Mouse (Mus musculus) stomach, postnatal 0 days (tissue): ENCODE measurements around the gene Slfnl1. TPM values are rescaled to one million over a fixed set of nuclear protein-coding genes. Genes with fewer than 3 reads are reported as not detected.

Experiments used
- ATAC-seq: fragments of 200-750 bp; cut with Nextera tagmentation; 2 replicates; pipeline ENCODE4 v1.8.0; 2017; ENCODE audit not compliant: low FRiP score, low TSS enrichment
- DNase-seq: peaks from one replicate; pipeline ENCODE4 v3.0.0-alpha.2; 2016; ENCODE audit warnings: low spot score
- H3K27ac ChIP-seq: fragments of 300-500 bp; sonication (generic); replicated peaks from 2 replicates; pipeline ENCODE4 v1.5.1; 2014; ENCODE audit warnings: mild to moderate bottlenecking, control low read depth
- H3K27me3 ChIP-seq: fragments of 300-500 bp; sonication (generic); 2 replicates; pipeline ENCODE4 v1.6.1; 2014; ENCODE audit warnings: low read length; ENCODE audit not compliant: control insufficient read depth, insufficient read depth
- H3K36me3 ChIP-seq: fragments of 300-500 bp; sonication (generic); 2 replicates; pipeline ENCODE4 v1.6.1; 2014; ENCODE audit warnings: low read length, mixed read lengths; ENCODE audit not compliant: control insufficient read depth, insufficient read depth
- H3K4me1 ChIP-seq: fragments of 300-500 bp; sonication (generic); replicated peaks from 2 replicates; pipeline ENCODE4 v1.6.1; 2014; ENCODE audit warnings: antibody characterized with exemption; ENCODE audit not compliant: control insufficient read depth, insufficient read depth
- H3K4me2 ChIP-seq: fragments of 300-500 bp; sonication (generic); replicated peaks from 2 replicates; pipeline ENCODE4 v1.6.1; 2014; ENCODE audit warnings: low read depth, mild to moderate bottlenecking, control low read depth, moderate library complexity
- H3K4me3 ChIP-seq: fragments of 300-500 bp; sonication (generic); 2 replicates; pipeline ENCODE4 v1.5.1; 2014; ENCODE audit warnings: low read depth, low read length, control low read depth
- H3K9ac ChIP-seq: fragments of 300-500 bp; sonication (generic); 2 replicates; pipeline ENCODE4 v1.6.1; 2014; ENCODE audit warnings: mild to moderate bottlenecking, low read length, control low read depth, mixed read lengths
- H3K9me3 ChIP-seq: fragments of 300-500 bp; sonication (generic); 2 replicates; pipeline ENCODE4 v1.6.1; 2016; ENCODE audit warnings: low read length; ENCODE audit not compliant: control insufficient read depth
- CTCF ChIP-seq: IDR thresholded peaks from 2 replicates; pipeline ENCODE4 v1.5.1; 2016; ENCODE audit warnings: antibody characterized with exemption, low read depth, mild to moderate bottlenecking, moderate library complexity
- EP300 ChIP-seq: optimal IDR thresholded peaks from 2 replicates; pipeline ENCODE3; 2016; ENCODE audit warnings: antibody characterized with exemption
- WGBS: fragments of 180-500 bp; shearing (Covaris S2); extraction: QIAGEN DNeasy Blood & Tissue Kit; methylation state at CpG from one replicate; pipeline ENCODE4 v1.1.7; 2014; 5-methylcytosine and 5-hydroxymethylcytosine counted together
- polyA plus RNA-seq: library from polyadenylated mRNA; unstranded; fragments of >200 nt; fragmentation: Nextera tagmentation; extraction: Ambion mirVana; gene quantifications from 2 replicates; pipeline ENCODE4 v1.2.1, GENCODE M21; 2015

Gene Slfnl1
- 0.07 TPM in 1 of 2 replicates, not detected in the other for polyA plus RNA-seq

DNA sequence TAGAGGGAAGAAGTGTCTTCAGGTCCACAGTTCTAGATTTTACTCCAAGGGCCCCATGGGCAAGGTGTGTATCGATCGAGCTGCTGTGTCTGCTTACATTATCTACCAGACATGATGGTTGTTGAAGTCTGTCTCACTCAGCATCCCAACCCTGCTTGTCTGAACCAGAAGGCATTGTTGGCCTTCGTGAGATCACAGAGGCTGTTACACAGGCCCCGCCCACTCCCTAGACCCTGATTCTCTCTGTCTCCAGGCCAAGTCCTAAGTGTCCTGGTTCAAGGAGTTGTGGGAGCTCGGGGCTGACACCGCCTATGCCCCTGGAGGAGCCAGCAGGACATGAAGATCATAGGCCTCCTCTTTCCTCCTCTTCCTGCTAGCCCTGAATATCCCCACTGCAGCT, at the start of gene Slfnl1:
Slfnl1 (plus strand) TSS at position 246 of the 400 bp plus-strand sequence.
- H3K9ac ChIP-seq = no peak within 1 kb of the TSS
- peaks cover 17% of the 10 kb centered on the region for H3K36me3 ChIP-seq
- no peak within 1 kb of the TSS for H3K27ac ChIP-seq
- ATAC-seq (no peak), DNase-seq (no peak)
- TF ChIP-seq EP300 = no peak
- TF ChIP-seq CTCF = no peak
- no peaks in the 10 kb centered on the region for H3K9me3 ChIP-seq
- 78% methylated on average over 6 of the region's 6 CpGs for WGBS
- no peaks in the 10 kb centered on the region for H3K4me1 ChIP-seq
- no peak within 1 kb of the TSS for H3K4me2 ChIP-seq
- no peaks in the 10 kb centered on the region for H3K27me3 ChIP-seq
- H3K4me3 ChIP-seq = no peak within 1 kb of the TSS

DNA sequence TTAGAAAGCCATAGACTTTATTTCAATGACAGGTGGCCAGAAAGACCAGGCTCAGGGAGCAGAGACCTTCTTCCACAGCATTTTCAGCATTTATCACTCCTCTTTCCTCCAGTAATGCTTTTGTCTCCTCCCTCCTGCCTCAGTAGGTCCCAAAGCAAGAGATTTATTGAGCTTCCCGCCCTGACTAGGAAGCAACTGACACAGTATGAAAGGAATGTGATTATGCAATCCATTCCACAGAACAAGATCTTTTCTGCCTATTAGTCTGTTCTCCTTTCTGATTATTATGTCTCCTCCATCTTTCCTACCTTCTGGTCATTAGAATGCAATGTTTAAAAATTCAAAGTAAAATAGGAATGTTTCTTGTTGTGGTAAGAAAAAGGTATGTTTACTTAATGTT, 44.3 kb upstream of the Slfnl1 start:
- no peak overlapping the region for H3K27ac ChIP-seq
- 13% methylated on average over 1 of the region's 1 CpGs for WGBS

DNA sequence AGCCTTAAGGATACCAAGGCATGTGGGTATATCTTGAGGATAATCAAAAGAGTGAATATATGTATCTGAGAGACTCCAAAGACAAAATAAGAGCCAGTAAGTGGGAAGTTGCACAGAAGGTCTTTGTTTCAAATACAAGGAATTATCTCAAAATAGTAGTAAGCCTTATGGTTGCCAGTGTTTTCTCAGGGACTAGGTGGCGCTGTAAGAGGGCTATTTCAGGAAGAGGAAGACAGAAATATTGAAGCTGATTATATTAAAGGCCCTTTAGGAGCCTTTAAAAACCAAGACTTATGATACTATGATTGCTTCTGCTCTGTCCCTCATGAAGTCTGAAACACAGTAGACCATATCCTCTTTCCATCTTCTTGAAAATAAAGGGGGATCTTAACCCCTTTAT, 25.1 kb upstream of the Slfnl1 start:
- peak; percentile 54 for TF ChIP-seq CTCF
- TF ChIP-seq EP300 = no peak
- Histone ChIP-seq H3K9ac (no peak overlapping the region), H3K4me3 (no peak overlapping the region), H3K27ac (no peak overlapping the region), H3K4me1 (no peaks in the 10 kb centered on the region), H3K36me3 (no peaks in the 10 kb centered on the region), H3K9me3 (no peaks in the 10 kb centered on the region), H3K4me2 (no peak overlapping the region), H3K27me3 (no peaks in the 10 kb centered on the region)
- ATAC-seq (no peak), DNase-seq (no peak)
- 87% methylated on average over 1 of the region's 1 CpGs for whole genome bisulfite sequencing

More for the DNA sequence above, 44.3 kb upstream of the Slfnl1 start:
- no peak for ATAC-seq
- no peak overlapping the region for H3K9ac ChIP-seq
- H3K9me3 ChIP-seq = no peaks in the 10 kb centered on the region
- no peak for TF ChIP-seq CTCF
- TF ChIP-seq EP300 = no peak
- no peak overlapping the region for H3K4me3 ChIP-seq
- DNase-seq = no peak
- H3K27me3 ChIP-seq = no peaks in the 10 kb centered on the region
- no peaks in the 10 kb centered on the region for H3K4me1 ChIP-seq
- peaks cover 3% of the 10 kb centered on the region; the same call in 1 of the 2 replicates for H3K36me3 ChIP-seq
- H3K4me2 ChIP-seq = no peak overlapping the region

DNA sequence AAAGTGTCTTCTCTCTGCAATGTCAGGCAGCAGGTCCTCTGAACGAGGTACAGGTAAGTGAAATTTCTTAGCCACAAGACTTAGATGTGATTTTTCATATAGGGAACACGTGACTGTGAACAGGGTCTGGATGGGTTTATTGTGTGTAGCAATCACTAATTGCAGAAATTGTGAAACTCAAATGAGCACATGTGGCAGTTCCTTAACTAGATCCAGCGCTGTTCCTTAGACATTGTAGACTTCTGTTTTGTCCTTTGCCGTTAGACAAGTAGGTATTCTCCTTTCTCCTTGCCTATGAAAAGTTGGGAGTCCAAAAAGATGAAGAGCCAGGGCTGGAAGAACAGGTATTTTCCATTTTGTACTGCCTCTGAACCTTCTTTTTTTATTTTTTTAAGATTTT, 20.8 kb upstream of the Slfnl1 start:
- Histone ChIP-seq H3K9me3 (no peaks in the 10 kb centered on the region), H3K4me1 (no peaks in the 10 kb centered on the region), H3K4me3 (no peak overlapping the region), H3K36me3 (no peaks in the 10 kb centered on the region; the same call in 1 of the 2 replicates), H3K4me2 (no peak overlapping the region), H3K27me3 (no peaks in the 10 kb centered on the region), H3K9ac (no peak overlapping the region), H3K27ac (no peak overlapping the region)
- no peak for DNase-seq
- no peak for TF ChIP-seq CTCF
- TF ChIP-seq EP300 = no peak
- ATAC-seq = no peak
- WGBS = 94% methylated on average over 4 of the region's 4 CpGs

DNA sequence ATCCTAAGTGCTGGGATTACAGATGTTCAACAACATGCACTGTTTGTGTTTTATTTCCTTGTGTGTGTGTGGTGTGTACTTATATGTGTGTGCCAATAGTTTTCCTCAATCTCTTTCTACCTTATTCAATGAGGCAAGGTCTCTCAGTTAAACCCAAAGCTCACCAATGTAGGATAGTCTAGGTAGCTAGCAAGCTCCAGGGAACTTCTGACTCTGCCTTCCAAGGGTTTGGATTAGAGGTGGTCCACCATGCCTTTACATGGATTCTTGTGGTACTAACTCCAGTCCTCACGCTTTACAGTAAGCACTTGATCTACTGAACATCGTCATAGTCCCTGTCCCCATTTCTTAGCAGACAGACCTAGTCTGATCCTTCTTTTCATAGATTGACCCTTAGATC, 17.7 kb upstream of the Slfnl1 start:
- Histone ChIP-seq H3K4me2 (no peak overlapping the region), H3K4me3 (no peak overlapping the region), H3K27ac (no peak overlapping the region), H3K27me3 (no peaks in the 10 kb centered on the region), H3K9me3 (no peaks in the 10 kb centered on the region), H3K9ac (no peak overlapping the region), H3K4me1 (no peaks in the 10 kb centered on the region), H3K36me3 (peaks cover 9% of the 10 kb centered on the region)
- ATAC-seq (no peak), DNase-seq (no peak)
- 95% methylated on average over 2 of the region's 2 CpGs for WGBS
- TF ChIP-seq EP300 (no peak), CTCF (no peak)

DNA sequence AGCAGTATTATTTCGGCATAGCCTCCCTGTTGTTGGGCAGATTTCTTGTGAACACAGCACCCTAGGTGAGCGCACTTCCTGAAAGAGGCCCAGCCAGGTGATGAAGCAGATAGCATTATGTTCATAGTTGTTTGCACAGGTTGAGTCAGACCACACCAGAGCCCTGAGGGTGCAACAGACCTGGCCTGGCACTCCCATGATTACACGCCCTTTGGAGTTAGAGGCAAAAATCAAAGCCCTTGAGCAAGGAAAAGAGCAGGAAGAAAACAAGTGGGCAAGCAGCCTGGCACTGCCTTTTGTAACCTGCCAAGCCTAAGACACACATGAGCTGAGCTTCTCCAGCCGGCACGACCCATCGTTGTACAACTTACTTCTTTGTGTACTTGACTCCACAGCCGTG, 15.5 kb upstream of the Slfnl1 start:
- no peak overlapping the region for H3K4me3 ChIP-seq

More for the DNA sequence above, 15.5 kb upstream of the Slfnl1 start:
- H3K27ac ChIP-seq = peak overlapping the region; percentile 96
- H3K27me3 ChIP-seq = no peaks in the 10 kb centered on the region
- peak overlapping the region; percentile 36; the same call in 1 of the 2 replicates for H3K4me2 ChIP-seq
- H3K36me3 ChIP-seq = peaks cover 13% of the 10 kb centered on the region
- TF ChIP-seq CTCF (no peak), EP300 (no peak)
- DNase-seq = peak; percentile 84
- no peak overlapping the region for H3K9ac ChIP-seq
- H3K4me1 ChIP-seq = no peaks in the 10 kb centered on the region
- peak; percentile 98 for ATAC-seq
- no peaks in the 10 kb centered on the region for H3K9me3 ChIP-seq
- WGBS = 75% methylated on average over 7 of the region's 7 CpGs
